Mouse (Mus musculus) liver, adult 2 months (tissue): Measurements from ENCODE around the gene Tmco1. TPM values are rescaled to one million over a fixed set of nuclear protein-coding genes. Genes with fewer than 3 reads are reported as not detected.

Source experiments
- DNase-seq: peaks from one replicate; pipeline ENCODE4 v3.0.0-alpha.2; 2011; ENCODE audit warnings: low read depth, low spot score; ENCODE audit errors: extremely low read depth
- H3K27ac ChIP-seq: fragments of 200-500 bp; replicated peaks from 2 replicates; pipeline ENCODE4 v1.5.1; 2012; ENCODE audit warnings: low read depth, mild to moderate bottlenecking, control low read depth, inconsistent platforms, low read length; ENCODE audit not compliant: insufficient read depth
- H3K27me3 ChIP-seq: fragments of 200-500 bp; 2 replicates; pipeline ENCODE4 v1.6.1; 2012; ENCODE audit warnings: mild to moderate bottlenecking, moderate library complexity, low read length, inconsistent platforms; ENCODE audit not compliant: control insufficient read depth, insufficient read depth
- H3K36me3 ChIP-seq: fragments of 200-500 bp; 2 replicates; pipeline ENCODE4 v1.6.1; 2012; ENCODE audit warnings: low read length, inconsistent platforms; ENCODE audit not compliant: control insufficient read depth, insufficient read depth
- H3K4me1 ChIP-seq: fragments of 200-500 bp; 2 replicates; pipeline ENCODE4 v1.6.1; 2011; ENCODE audit warnings: low read length; ENCODE audit not compliant: control insufficient read depth, insufficient read depth
- H3K4me3 ChIP-seq: fragments of 200-500 bp; 2 replicates; pipeline ENCODE4 v1.5.1; 2011; ENCODE audit warnings: low read depth, mild to moderate bottlenecking, control low read depth, low read length, moderate library complexity; ENCODE audit not compliant: insufficient read depth
- H3K79me2 ChIP-seq: fragments of 200-500 bp; 2 replicates; pipeline ENCODE4 v1.6.1; 2012; ENCODE audit warnings: inconsistent platforms, mild to moderate bottlenecking, low read length, moderate library complexity; ENCODE audit not compliant: control insufficient read depth, insufficient read depth
- H3K9ac ChIP-seq: fragments of 200-500 bp; 2 replicates; pipeline ENCODE4 v1.6.1; 2012; ENCODE audit warnings: low read depth, mild to moderate bottlenecking, control low read depth, inconsistent platforms, low read length
- CTCF ChIP-seq: fragments of 200-500 bp; IDR thresholded peaks from 2 replicates; pipeline ENCODE4 v1.5.1; 2011; ENCODE audit warnings: low read depth, low read length, control low read depth
- POLR2A ChIP-seq: fragments of 200-500 bp; IDR thresholded peaks from 2 replicates; pipeline ENCODE4 v1.6.1; 2011; ENCODE audit warnings: low read length, control low read depth; ENCODE audit not compliant: insufficient read depth; ENCODE audit errors: extremely low read depth
- WGBS: fragments of 180-500 bp; shearing (Covaris S2); methylation state at CpG from one replicate; pipeline ENCODE4 v1.1.7; 2018; 5-methylcytosine and 5-hydroxymethylcytosine counted together
- polyA plus RNA-seq: library from polyadenylated mRNA; depleted of rRNA; stranded (reverse); fragments of >200 nt; gene quantifications from 2 replicates; pipeline ENCODE4 v1.2.3, GENCODE M21; 2012
- total RNA-seq: library from RNA; depleted of rRNA; stranded (reverse); fragments of >200 nt; gene quantifications from 2 replicates; pipeline ENCODE4 v1.2.3, GENCODE M21; 2014

The Tmco1 gene
- total and polyA plus RNA-seq, 2 experiments = 71.5 to 162 TPM

GRCm38 (mm10) chr1:167331106-167331505, 22.9 kb downstream of the Tmco1 start:
- H3K4me3 ChIP-seq = no peak overlapping the region
- 86% methylated on average over 8 of the region's 8 CpGs for WGBS
- H3K4me1 ChIP-seq = no peaks in the 10 kb centered on the region
- TF ChIP-seq CTCF (no peak), POLR2A (no peak)
- no peak for DNase-seq
- no peaks in the 10 kb centered on the region for H3K27me3 ChIP-seq
- no peak overlapping the region; the same call in 1 of the 2 replicates for H3K27ac ChIP-seq
- peaks cover 41% of the 10 kb centered on the region for H3K36me3 ChIP-seq
- H3K9ac ChIP-seq = no peak overlapping the region
- no peaks in the 10 kb centered on the region for H3K79me2 ChIP-seq

DNA sequence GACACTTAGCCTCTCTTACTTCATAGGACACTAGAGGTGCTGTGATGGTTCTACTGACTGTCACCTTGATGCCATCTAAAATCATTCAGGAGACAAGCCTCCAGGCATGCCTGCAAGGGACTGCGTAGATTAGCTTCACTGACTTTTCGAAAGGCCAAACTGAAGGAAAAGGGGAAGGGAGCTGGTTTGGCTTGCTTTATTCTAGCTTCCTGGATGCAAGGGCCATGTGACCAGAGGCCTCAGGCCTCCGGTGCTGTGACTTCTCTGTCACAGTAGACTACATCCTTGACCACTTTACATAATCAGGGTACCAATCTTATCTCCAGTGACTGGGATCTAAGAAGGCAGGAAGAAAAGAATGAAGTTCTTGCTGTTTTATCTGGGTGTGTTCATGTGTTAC, 28.2 kb downstream of the Tmco1 start:
- WGBS = 82% methylated on average over 3 of the region's 3 CpGs
- Histone ChIP-seq H3K4me1 (no peaks in the 10 kb centered on the region), H3K27ac (no peak overlapping the region), H3K36me3 (peaks cover 12% of the 10 kb centered on the region; the same call in 1 of the 2 replicates), H3K27me3 (no peaks in the 10 kb centered on the region), H3K9ac (no peak overlapping the region), H3K79me2 (no peaks in the 10 kb centered on the region), H3K4me3 (no peak overlapping the region)
- TF ChIP-seq CTCF = no peak
- TF ChIP-seq POLR2A = no peak
- no peak for DNase-seq

DNA sequence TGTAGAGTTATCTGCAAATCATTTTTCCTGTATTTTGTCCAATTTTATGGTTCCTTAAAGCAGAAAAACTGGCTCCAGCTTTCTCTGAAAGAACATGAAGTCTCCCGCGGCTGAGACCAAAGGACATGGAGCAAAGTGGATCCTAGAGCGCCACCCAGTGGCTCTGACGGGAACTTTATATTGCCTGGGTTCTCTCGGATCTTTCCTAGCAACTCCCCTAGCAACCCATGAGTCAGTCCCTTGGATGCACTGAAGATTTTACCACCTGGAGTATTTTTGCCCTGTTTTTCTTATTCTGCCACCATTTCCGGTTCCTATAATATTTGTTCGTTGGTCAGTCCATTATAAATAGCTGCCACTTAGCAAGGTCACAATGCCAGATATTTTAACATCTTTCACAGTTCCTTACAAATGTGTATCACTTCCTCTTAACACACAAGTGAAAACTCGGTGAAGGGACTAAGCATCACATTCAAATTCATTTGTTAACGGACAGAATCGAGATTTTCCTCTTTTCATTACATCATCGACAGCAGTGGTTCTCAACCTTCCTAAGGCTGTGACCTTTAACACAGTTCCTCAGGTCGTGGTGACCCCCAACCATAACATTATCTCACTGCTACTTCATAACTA, 29.4 kb downstream of the Tmco1 start:
- Histone ChIP-seq H3K9ac (no peak overlapping the region), H3K27me3 (no peaks in the 10 kb centered on the region), H3K4me1 (no peaks in the 10 kb centered on the region), H3K27ac (no peak overlapping the region), H3K79me2 (no peaks in the 10 kb centered on the region), H3K36me3 (peaks cover 9% of the 10 kb centered on the region; the same call in 1 of the 2 replicates), H3K4me3 (no peak overlapping the region)
- peak; percentile 84 for TF ChIP-seq CTCF
- no peak for TF ChIP-seq POLR2A
- WGBS = 14% methylated on average over 12 of the region's 12 CpGs
- DNase-seq = peak; percentile 50

- Histone ChIP-seq H3K27ac (no peak overlapping the region), H3K4me1 (peaks cover 6% of the 10 kb centered on the region; the same call in 1 of the 2 replicates), H3K4me3 (no peak overlapping the region), H3K9ac (no peak overlapping the region), H3K27me3 (no peaks in the 10 kb centered on the region), H3K79me2 (no peaks in the 10 kb centered on the region), H3K36me3 (no peaks in the 10 kb centered on the region)
- DNase-seq = no peak
- no peak for TF ChIP-seq POLR2A
- TF ChIP-seq CTCF = no peak
- WGBS = 77% methylated on average over 9 of the region's 9 CpGs
These were observed 31.1 kb downstream of the Tmco1 start for GRCm38 (mm10) chr1:167339177-167339781.

GRCm38 (mm10) chr1:167340111-167340787, 32.1 kb downstream of the Tmco1 start:
- TF ChIP-seq CTCF (no peak), POLR2A (no peak)
- H3K79me2 ChIP-seq = no peaks in the 10 kb centered on the region
- no peak overlapping the region for H3K27ac ChIP-seq
- peaks cover 6% of the 10 kb centered on the region; the same call in 1 of the 2 replicates for H3K4me1 ChIP-seq
- 1% methylated on average over 47 of the region's 47 CpGs for WGBS
- peak overlapping the region; percentile 34 for H3K9ac ChIP-seq
- H3K27me3 ChIP-seq = no peaks in the 10 kb centered on the region
- no peak for DNase-seq
- no peaks in the 10 kb centered on the region for H3K36me3 ChIP-seq
- peak overlapping the region; percentile 51; the same call in 1 of the 2 replicates for H3K4me3 ChIP-seq
